In the genomic region with DNA sequence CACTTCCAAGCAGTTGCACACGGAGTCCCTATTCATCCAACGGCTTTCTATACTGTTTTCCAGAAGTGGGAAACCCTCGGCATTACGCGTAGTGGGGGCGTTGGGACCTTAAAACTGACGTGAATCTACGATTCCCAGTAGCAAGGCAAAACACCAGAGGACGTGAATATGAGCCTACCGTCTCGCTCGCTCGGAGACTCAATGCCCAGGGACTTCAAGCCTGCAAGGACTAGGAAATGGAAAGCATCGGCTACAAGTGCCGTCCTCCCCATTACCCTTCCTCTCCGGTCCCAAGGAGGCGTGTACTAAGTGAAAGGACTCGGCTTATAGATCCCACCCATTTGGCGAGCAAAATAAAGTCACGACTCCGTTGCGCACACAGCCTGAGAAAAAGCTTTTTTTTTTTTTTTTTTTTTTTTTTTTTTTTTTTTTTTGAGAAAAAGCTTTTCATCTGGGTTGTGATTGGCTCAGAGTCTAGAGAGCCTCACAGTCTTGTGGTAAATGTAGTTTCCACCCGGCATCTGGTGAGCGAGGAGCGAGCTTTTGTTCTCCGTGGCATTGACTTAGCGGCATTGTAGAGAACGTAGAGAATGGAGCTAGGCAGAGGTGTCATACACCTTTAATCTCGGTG, we compare ENCODE assay signal across 8 mouse cellular contexts. TPM values are rescaled to one million over a fixed set of nuclear protein-coding genes. Genes with fewer than 3 reads are reported as not detected.
DNase-seq lines count a peak whose midpoint lies in the region; ATAC-seq lines count a peak whose summit lies in the region.

No protein-coding gene starts in this region.

- H3K4me2 ChIP-seq in hindbrain, embryonic 12.5 days (replicated peaks) = peak overlapping the region; percentile 57

- H3K27ac ChIP-seq in hindbrain, embryonic 12.5 days = peak overlapping the region; percentile 80

- peak overlapping the region; percentile 53 for H3K9ac ChIP-seq in hindbrain, embryonic 12.5 days

- no peaks in the 10 kb centered on the region for H3K27me3 ChIP-seq in hindbrain, embryonic 12.5 days

- DNase-seq in Muller cell, postnatal 12 days (ENCODE audit: inconsistent ontology term) = peak; percentile 93
- peak; percentile 65 for DNase-seq in cerebellum, adult 9-11 months
- peak; percentile 66 for DNase-seq in forelimb bud, embryonic 11.5 days (ENCODE audit: low read depth, low spot score)
- peak; percentile 50 to 54 for DNase-seq in layer of hippocampus, postnatal 36 days
- peak; percentile 73 for DNase-seq in lung, postnatal 36 days
- DNase-seq in right cerebral cortex, adult 18-20 months = peak; percentile 60
- DNase-seq in yolk sac, embryonic 10.5 days (ENCODE audit: low spot score) = peak; percentile 61

- ATAC-seq in hindbrain, embryonic 12.5 days (ENCODE audit: low FRiP score) = peak; percentile 71

- no peaks in the 10 kb centered on the region for H3K36me3 ChIP-seq in hindbrain, embryonic 12.5 days

- no peaks in the 10 kb centered on the region for H3K9me3 ChIP-seq in hindbrain, embryonic 12.5 days (replicated peaks)

- peaks cover 12% of the 10 kb centered on the region for H3K4me1 ChIP-seq in hindbrain, embryonic 12.5 days

- WGBS in hindbrain, embryonic 12.5 days = 3% methylated on average over 29 of the region's 29 CpGs

- H3K4me3 ChIP-seq in hindbrain, embryonic 12.5 days = peak overlapping the region; percentile 37

RNA-seq across cellular contexts. Expression of a gene that starts 4.0 kb away (rescaled TPM):
- 14.5 and 15.2 TPM in 2 replicates for polyA plus RNA-seq in hindbrain, embryonic 12.5 days (2016; fragmentation: Nextera tagmentation; extraction: Ambion mirVana)
- total RNA-seq in layer of hippocampus, postnatal 36 days (2021) = 10 to 100 TPM; 11.6 to 13.1 TPM

RNA-seq across cellular contexts. Expression of a gene that starts 16.0 kb away (rescaled TPM):
- 14.8 and 16.2 TPM in 2 replicates for polyA plus RNA-seq in hindbrain, embryonic 12.5 days (2016; fragmentation: Nextera tagmentation; extraction: Ambion mirVana)
- total RNA-seq in layer of hippocampus, postnatal 36 days (2021) = 1 to 10 TPM; 8.6 to 9.3 TPM

RNA-seq across cellular contexts. Expression of a gene that starts 34.4 kb away (rescaled TPM):
- 0.63 and 0.72 TPM in 2 replicates for polyA plus RNA-seq in hindbrain, embryonic 12.5 days (2016; fragmentation: Nextera tagmentation; extraction: Ambion mirVana)
- total RNA-seq in layer of hippocampus, postnatal 36 days (2021) = under 1 TPM; 0.85 to 0.88 TPM

RNA-seq across cellular contexts. Expression of a gene that starts 36.4 kb away (rescaled TPM):
- polyA plus RNA-seq in hindbrain, embryonic 12.5 days (2016; fragmentation: Nextera tagmentation; extraction: Ambion mirVana) = 0.26 TPM in 2 replicates
- under 1 TPM in 1 of 2 experiments, not detected in 1; 0.20 TPM for total RNA-seq in layer of hippocampus, postnatal 36 days (2021)

RNA-seq across cellular contexts. Expression of a gene that starts 37.3 kb away (rescaled TPM):
- polyA plus RNA-seq in hindbrain, embryonic 12.5 days (2016; fragmentation: Nextera tagmentation; extraction: Ambion mirVana) = 356 and 380 TPM in 2 replicates
- 100 to 1,000 TPM; 235 to 241 TPM for total RNA-seq in layer of hippocampus, postnatal 36 days (2021)

Comparison
In these comparisons a context has a peak if more than half of its experiments do, and no peak if none do; other contexts are left out.
1. Peak in every context shown above with its lines: DNase-seq, ATAC-seq, H3K4me3 ChIP-seq and H3K27ac ChIP-seq.